Mouse (Mus musculus) Muller cell, postnatal 12 days (primary cell): ENCODE measurements at regions not wholly inside any gene's neighbourhood (a gene's known extent, or its start where the extent isn't known, plus 50 kb on each side); places are given as distances from the start of the nearest gene placed in this dataset.

Experiments
- DNase-seq: peaks from one replicate; pipeline ENCODE4 v3.0.0-alpha.2; 2015; ENCODE audit errors: inconsistent ontology term

- no peak for DNase-seq
These were observed 95.3 kb downstream of the Lurap1l start for GRCm38 (mm10) chr4:81005507-81006328.

- no peak for DNase-seq
These were observed 96.1 kb downstream of the Lurap1l start for GRCm38 (mm10) chr4:81006546-81006945.

- DNase-seq: no peak
These were observed 111.4 kb downstream of the Lurap1l start for GRCm38 (mm10) chr4:81021850-81022249.

- DNase-seq: no peak
These were observed 113.1 kb downstream of the Lurap1l start for GRCm38 (mm10) chr4:81023436-81023983.

- no peak for DNase-seq
These were observed 117.1 kb downstream of the Lurap1l start for GRCm38 (mm10) chr4:81027558-81027957.

GRCm38 (mm10) chr4:81030671-81031070 lies 120.2 kb downstream of the Lurap1l start:
- no peak for DNase-seq

- DNase-seq: peak; percentile 97
These were observed 127.0 kb downstream of the Lurap1l start for GRCm38 (mm10) chr4:81037336-81037902.

GRCm38 (mm10) chr4:81058227-81058626 lies 147.8 kb downstream of the Lurap1l start:
- DNase-seq: peak; percentile 27

- DNase-seq: no peak
These were observed 148.4 kb downstream of the Lurap1l start for GRCm38 (mm10) chr4:81058809-81059208.

GRCm38 (mm10) chr4:81059356-81059755 lies 148.9 kb downstream of the Lurap1l start:
- peak; percentile 84 for DNase-seq

- no peak for DNase-seq
These were observed 172.0 kb downstream of the Lurap1l start for GRCm38 (mm10) chr4:81082290-81082947.

- DNase-seq: no peak
These were observed 174.7 kb downstream of the Lurap1l start for GRCm38 (mm10) chr4:81085188-81085587.

- DNase-seq: no peak
These were observed 186.1 kb downstream of the Lurap1l start for GRCm38 (mm10) chr4:81096581-81096980.

- no peak for DNase-seq
These were observed 187.2 kb downstream of the Lurap1l start for GRCm38 (mm10) chr4:81097597-81097996.

GRCm38 (mm10) chr4:81101049-81101448 lies 190.6 kb downstream of the Lurap1l start:
- DNase-seq: peak; percentile 14

- peak; percentile 36 for DNase-seq
These were observed 200.9 kb downstream of the Lurap1l start for GRCm38 (mm10) chr4:81111307-81111706.

- DNase-seq: no peak
These were observed 206.0 kb downstream of the Lurap1l start for GRCm38 (mm10) chr4:81116411-81116810.

GRCm38 (mm10) chr4:81124155-81124554 lies 213.7 kb downstream of the Lurap1l start:
- no peak for DNase-seq

- DNase-seq: peak; percentile 20
These were observed 219.4 kb downstream of the Lurap1l start for GRCm38 (mm10) chr4:81129874-81130273.

- DNase-seq: no peak
These were observed 262.7 kb downstream of the Lurap1l start for GRCm38 (mm10) chr4:81173111-81173510.

GRCm38 (mm10) chr4:81177443-81178041 lies 265.1 kb downstream of the Mpdz start:
- DNase-seq: no peak
